Mouse (Mus musculus): ENCODE results near the gene B4galt5.

DNA sequence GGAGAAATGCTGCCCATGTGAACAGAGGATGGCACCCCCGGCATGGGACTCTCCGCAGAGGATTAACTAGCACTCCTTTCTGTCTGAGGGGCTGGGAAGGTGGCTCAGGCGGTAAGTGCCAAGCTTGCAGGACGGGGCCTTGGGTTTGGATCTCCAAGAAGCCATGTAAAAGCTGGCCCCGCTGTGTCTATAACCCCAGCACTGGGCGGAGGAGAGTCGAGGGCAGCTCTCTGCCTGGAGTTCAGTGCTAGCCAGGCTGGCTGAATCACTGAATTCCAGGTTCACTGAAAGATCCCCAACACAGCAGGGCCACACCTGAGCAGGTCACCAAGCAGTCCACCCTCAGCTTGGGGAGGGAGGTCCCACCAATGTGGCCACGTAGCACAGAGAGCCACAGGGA, 45.8 kb downstream of the B4galt5 start:
- no peak for TF ChIP-seq POLR2A (IDR thresholded peaks at IDR 0.05; ENCODE audit: insufficient read length, low read depth)
- no peak for TF ChIP-seq USF1 (IDR thresholded peaks at IDR 0.05; ENCODE audit: low read depth)
- no peak for TF ChIP-seq TCF3 (IDR thresholded peaks at IDR 0.05; ENCODE audit: insufficient read length, low read depth)
- TF ChIP-seq TCF12 (IDR thresholded peaks at IDR 0.05; ENCODE audit: insufficient read depth, poor library complexity, severe bottlenecking): no peak
- TF ChIP-seq SRF (IDR thresholded peaks at IDR 0.05; ENCODE audit: control insufficient read depth, insufficient read length, low read depth): no peak
- no peak for TF ChIP-seq MAX (IDR thresholded peaks at IDR 0.05; ENCODE audit: low read depth)
- TF ChIP-seq MYOD1 (IDR thresholded peaks at IDR 0.05; ENCODE audit: control insufficient read depth in 1 of 3, insufficient read length in 2 of 3, low read depth in 2 of 3): no peak
- TF ChIP-seq REST (IDR thresholded peaks at IDR 0.05; ENCODE audit: insufficient read depth, insufficient read length): no peak
- no peak for TF ChIP-seq POLR2AphosphoS2 (IDR thresholded peaks at IDR 0.05; ENCODE audit: insufficient read length, low read depth)
- no peak for TF ChIP-seq E2F4 (IDR thresholded peaks at IDR 0.05; ENCODE audit: insufficient read depth)
- no peak for TF ChIP-seq CEBPB (IDR thresholded peaks at IDR 0.05; ENCODE audit: insufficient read depth, poor library complexity, severe bottlenecking)

All from myocyte (in vitro differentiated cells).